Mouse (Mus musculus): ENCODE data around the gene Vstm4. TPM values are rescaled to one million over a fixed set of nuclear protein-coding genes. Genes with fewer than 3 reads are reported as not detected.

Gene Vstm4
- polyA plus RNA-seq, 1 experiment from 2014 or later = 5.1 TPM

GRCm38 (mm10) chr14:32939217-32939616 is 82.7 kb downstream of the Vstm4 start:
- no peaks in the 10 kb centered on the region for H3K36me3 ChIP-seq (ENCODE audit: control insufficient read depth, insufficient read depth, low read length)
- H3K4me1 ChIP-seq (ENCODE audit: control insufficient read depth, insufficient read depth, low read length) = no peaks in the 10 kb centered on the region
- no peak overlapping the region for H3K9ac ChIP-seq (ENCODE audit: low read length)
- no peak overlapping the region for H3K4me2 ChIP-seq (ENCODE audit: low read depth)
- no peak overlapping the region for H3K27ac ChIP-seq (ENCODE audit: low read depth, low read length)
- DNase-seq (ENCODE audit: low spot score) (no peak), ATAC-seq (ENCODE audit: insufficient read depth, low FRiP score, low TSS enrichment) (no peak)
- no peaks in the 10 kb centered on the region for H3K9me3 ChIP-seq (ENCODE audit: control insufficient read depth, low read length)
- H3K27me3 ChIP-seq (ENCODE audit: control insufficient read depth, insufficient read depth, low read length) = no peaks in the 10 kb centered on the region
- 82% methylated on average over 5 of the region's 5 CpGs for WGBS
- H3K4me3 ChIP-seq (ENCODE audit: low read depth, low read length) = no peak overlapping the region

GRCm38 (mm10) chr14:32947512-32947911 is 91.0 kb downstream of the Vstm4 start:
- Histone ChIP-seq H3K4me3 (ENCODE audit: low read depth, low read length) (no peak overlapping the region), H3K27me3 (ENCODE audit: control insufficient read depth, insufficient read depth, low read length) (no peaks in the 10 kb centered on the region), H3K9me3 (ENCODE audit: control insufficient read depth, low read length) (no peaks in the 10 kb centered on the region), H3K9ac (ENCODE audit: low read length) (no peak overlapping the region), H3K27ac (ENCODE audit: low read depth, low read length) (no peak overlapping the region), H3K4me1 (ENCODE audit: control insufficient read depth, insufficient read depth, low read length) (peaks cover 4% of the 10 kb centered on the region; the same call in 1 of the 2 replicates), H3K4me2 (ENCODE audit: low read depth) (no peak overlapping the region), H3K36me3 (ENCODE audit: control insufficient read depth, insufficient read depth, low read length) (no peaks in the 10 kb centered on the region)
- ATAC-seq (ENCODE audit: insufficient read depth, low FRiP score, low TSS enrichment) (no peak), DNase-seq (ENCODE audit: low spot score) (no peak)
- WGBS = 94% methylated on average over 2 of the region's 2 CpGs

GRCm38 (mm10) chr14:32950312-32951301 is 94.1 kb downstream of the Vstm4 start:
- no peak overlapping the region for H3K4me3 ChIP-seq (ENCODE audit: low read depth, low read length)
- 57% methylated on average over 20 of the region's 20 CpGs for WGBS
- ATAC-seq (ENCODE audit: insufficient read depth, low FRiP score, low TSS enrichment) = 0 out of 2 replicates have a peak, but pooled peaks have one; percentile 16
- no peaks in the 10 kb centered on the region for H3K27me3 ChIP-seq (ENCODE audit: control insufficient read depth, insufficient read depth, low read length)
- H3K4me1 ChIP-seq (ENCODE audit: control insufficient read depth, insufficient read depth, low read length) = peaks cover 4% of the 10 kb centered on the region; the same call in 1 of the 2 replicates
- peak; percentile 55 for DNase-seq (ENCODE audit: low spot score)
- H3K9ac ChIP-seq (ENCODE audit: low read length) = no peak overlapping the region
- H3K9me3 ChIP-seq (ENCODE audit: control insufficient read depth, low read length) = no peaks in the 10 kb centered on the region
- H3K36me3 ChIP-seq (ENCODE audit: control insufficient read depth, insufficient read depth, low read length) = no peaks in the 10 kb centered on the region; the same call in 1 of the 2 replicates
- H3K4me2 ChIP-seq (ENCODE audit: low read depth) = no peak overlapping the region
- H3K27ac ChIP-seq (ENCODE audit: low read depth, low read length) = no peak overlapping the region

GRCm38 (mm10) chr14:32956486-32956885 is 99.9 kb downstream of the Vstm4 start:
- Histone ChIP-seq H3K9ac (ENCODE audit: low read length) (no peak overlapping the region), H3K27ac (ENCODE audit: low read depth, low read length) (no peak overlapping the region), H3K36me3 (ENCODE audit: control insufficient read depth, insufficient read depth, low read length) (no peaks in the 10 kb centered on the region; the same call in 1 of the 2 replicates), H3K4me2 (ENCODE audit: low read depth) (no peak overlapping the region), H3K4me3 (ENCODE audit: low read depth, low read length) (no peak overlapping the region), H3K4me1 (ENCODE audit: control insufficient read depth, insufficient read depth, low read length) (0 out of 2 replicates have a peak, but pooled peaks cover 2% of the 10 kb centered on the region), H3K9me3 (ENCODE audit: control insufficient read depth, low read length) (no peaks in the 10 kb centered on the region), H3K27me3 (ENCODE audit: control insufficient read depth, insufficient read depth, low read length) (no peaks in the 10 kb centered on the region)
- no peak for DNase-seq (ENCODE audit: low spot score)
- ATAC-seq (ENCODE audit: insufficient read depth, low FRiP score, low TSS enrichment) = no peak
- WGBS = 87% methylated on average over 8 of the region's 8 CpGs

GRCm38 (mm10) chr14:32958671-32959070 is 102.1 kb downstream of the Vstm4 start:
- no peak for ATAC-seq (ENCODE audit: insufficient read depth, low FRiP score, low TSS enrichment)
- Histone ChIP-seq H3K4me2 (ENCODE audit: low read depth) (no peak overlapping the region), H3K27me3 (ENCODE audit: control insufficient read depth, insufficient read depth, low read length) (no peaks in the 10 kb centered on the region), H3K9me3 (ENCODE audit: control insufficient read depth, low read length) (no peaks in the 10 kb centered on the region), H3K9ac (ENCODE audit: low read length) (no peak overlapping the region), H3K27ac (ENCODE audit: low read depth, low read length) (no peak overlapping the region), H3K36me3 (ENCODE audit: control insufficient read depth, insufficient read depth, low read length) (no peaks in the 10 kb centered on the region; the same call in 1 of the 2 replicates), H3K4me3 (ENCODE audit: low read depth, low read length) (no peak overlapping the region), H3K4me1 (ENCODE audit: control insufficient read depth, insufficient read depth, low read length) (0 out of 2 replicates have a peak, but pooled peaks cover 2% of the 10 kb centered on the region)
- 56% methylated on average over 8 of the region's 8 CpGs for WGBS
- DNase-seq (ENCODE audit: low spot score) = no peak

- Histone ChIP-seq H3K27me3 (ENCODE audit: control insufficient read depth, insufficient read depth, low read length) (no peaks in the 10 kb centered on the region), H3K4me1 (ENCODE audit: control insufficient read depth, insufficient read depth, low read length) (0 out of 2 replicates have a peak, but pooled peaks cover 2% of the 10 kb centered on the region), H3K4me3 (ENCODE audit: low read depth, low read length) (no peak overlapping the region), H3K36me3 (ENCODE audit: control insufficient read depth, insufficient read depth, low read length) (no peaks in the 10 kb centered on the region), H3K9me3 (ENCODE audit: control insufficient read depth, low read length) (no peaks in the 10 kb centered on the region), H3K4me2 (ENCODE audit: low read depth) (no peak overlapping the region), H3K27ac (ENCODE audit: low read depth, low read length) (no peak overlapping the region), H3K9ac (ENCODE audit: low read length) (no peak overlapping the region)
- 34% methylated on average over 5 of the region's 5 CpGs for WGBS
- no peak for ATAC-seq (ENCODE audit: insufficient read depth, low FRiP score, low TSS enrichment)
- peak; percentile 78 for DNase-seq (ENCODE audit: low spot score)
These were observed 103.9 kb downstream of the Vstm4 start for GRCm38 (mm10) chr14:32960481-32960880.

GRCm38 (mm10) chr14:32964742-32965141 is 108.2 kb downstream of the Vstm4 start:
- DNase-seq (ENCODE audit: low spot score) (no peak), ATAC-seq (ENCODE audit: insufficient read depth, low FRiP score, low TSS enrichment) (no peak)
- no peaks in the 10 kb centered on the region for H3K9me3 ChIP-seq (ENCODE audit: control insufficient read depth, low read length)
- no peaks in the 10 kb centered on the region for H3K36me3 ChIP-seq (ENCODE audit: control insufficient read depth, insufficient read depth, low read length)
- no peak overlapping the region for H3K4me3 ChIP-seq (ENCODE audit: low read depth, low read length)
- no peak overlapping the region for H3K9ac ChIP-seq (ENCODE audit: low read length)
- no peaks in the 10 kb centered on the region for H3K4me1 ChIP-seq (ENCODE audit: control insufficient read depth, insufficient read depth, low read length)
- no peaks in the 10 kb centered on the region for H3K27me3 ChIP-seq (ENCODE audit: control insufficient read depth, insufficient read depth, low read length)
- WGBS = 75% methylated on average over 10 of the region's 10 CpGs
- H3K27ac ChIP-seq (ENCODE audit: low read depth, low read length) = no peak overlapping the region
- no peak overlapping the region for H3K4me2 ChIP-seq (ENCODE audit: low read depth)

GRCm38 (mm10) chr14:32970700-32971099 is 114.1 kb downstream of the Vstm4 start:
- H3K27me3 ChIP-seq (ENCODE audit: control insufficient read depth, insufficient read depth, low read length) = no peaks in the 10 kb centered on the region
- H3K9me3 ChIP-seq (ENCODE audit: control insufficient read depth, low read length) = no peaks in the 10 kb centered on the region
- H3K9ac ChIP-seq (ENCODE audit: low read length) = no peak overlapping the region
- ATAC-seq (ENCODE audit: insufficient read depth, low FRiP score, low TSS enrichment) (no peak), DNase-seq (ENCODE audit: low spot score) (no peak)
- no peak overlapping the region for H3K4me2 ChIP-seq (ENCODE audit: low read depth)
- 73% methylated on average over 9 of the region's 9 CpGs for WGBS
- H3K36me3 ChIP-seq (ENCODE audit: control insufficient read depth, insufficient read depth, low read length) = no peaks in the 10 kb centered on the region
- H3K4me3 ChIP-seq (ENCODE audit: low read depth, low read length) = no peak overlapping the region
- H3K27ac ChIP-seq (ENCODE audit: low read depth, low read length) = no peak overlapping the region
- no peaks in the 10 kb centered on the region for H3K4me1 ChIP-seq (ENCODE audit: control insufficient read depth, insufficient read depth, low read length)
